Mouse (Mus musculus): ENCODE data around the gene Oxgr1. TPM values are rescaled to one million over a fixed set of nuclear protein-coding genes. Genes with fewer than 3 reads are reported as not detected.
"Not testable (repeated sequence)": the region's sequence is repeated elsewhere in the genome, so short reads cannot be mapped to it uniquely, and the experiment has no call there.

Gene Oxgr1
- polyA plus RNA-seq, 1 experiment from 2014 or later = not detected

DNA sequence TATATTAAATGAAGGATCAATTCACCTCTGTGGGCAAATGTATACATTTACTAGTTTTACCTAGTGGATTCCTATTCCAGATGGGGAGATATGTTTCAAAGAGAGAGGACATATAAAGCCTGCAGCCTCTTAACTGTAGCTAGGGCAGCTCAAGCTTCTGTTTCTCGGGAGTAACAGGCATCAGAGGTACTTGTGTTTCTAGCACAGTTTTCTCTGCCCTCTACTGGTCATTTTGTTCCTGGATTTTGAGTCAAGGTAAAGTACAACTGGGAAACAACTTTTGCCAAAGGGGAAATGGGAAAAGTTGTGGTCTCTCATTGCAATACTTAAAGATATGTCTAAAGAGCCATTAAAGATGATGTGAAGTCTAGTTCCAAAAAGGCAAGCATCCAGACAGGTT lies 37.1 kb downstream of the Oxgr1 start:
- Histone ChIP-seq H3K4me1 (replicated peaks) (peaks cover 5% of the 10 kb centered on the region; the same call in 1 of the 2 replicates), H3K9me3 (no peaks in the 10 kb centered on the region), H3K27ac (no peak overlapping the region), H3K4me3 (no peak overlapping the region), H3K36me3 (no peaks in the 10 kb centered on the region), H3K27me3 (ENCODE audit: insufficient read depth, poor library complexity, severe bottlenecking) (no peaks in the 10 kb centered on the region)
- 46% methylated on average over 1 of the region's 1 CpGs for WGBS
- no peak for DNase-seq (ENCODE audit: low spot score)

DNA sequence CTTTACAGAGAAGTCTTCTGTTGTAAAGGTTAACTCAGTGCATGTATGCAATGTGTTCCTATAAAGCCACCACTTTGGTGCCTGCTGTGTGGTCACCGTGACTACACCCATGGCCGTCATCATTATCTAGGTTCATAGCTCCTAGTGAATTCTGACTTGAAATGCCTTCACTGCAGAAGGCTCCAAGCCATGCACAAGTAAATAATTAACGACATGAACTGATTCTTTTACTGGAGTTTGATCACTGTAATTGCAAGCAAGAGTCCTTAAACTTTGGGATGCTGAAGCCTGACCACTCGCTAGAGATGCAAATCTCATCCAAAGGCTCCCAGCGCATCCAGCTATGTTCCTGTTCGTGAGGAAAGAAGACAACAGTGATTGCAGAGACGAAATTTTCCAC lies 38.6 kb downstream of the Oxgr1 start:
- DNase-seq (ENCODE audit: low spot score) = no peak
- Histone ChIP-seq H3K4me1 (replicated peaks) (peaks cover 5% of the 10 kb centered on the region; the same call in 1 of the 2 replicates), H3K36me3 (no peaks in the 10 kb centered on the region), H3K27me3 (ENCODE audit: insufficient read depth, poor library complexity, severe bottlenecking) (no peaks in the 10 kb centered on the region), H3K27ac (no peak overlapping the region), H3K4me3 (no peak overlapping the region), H3K9me3 (no peaks in the 10 kb centered on the region)
- WGBS = 89% methylated on average over 7 of the region's 7 CpGs

DNA sequence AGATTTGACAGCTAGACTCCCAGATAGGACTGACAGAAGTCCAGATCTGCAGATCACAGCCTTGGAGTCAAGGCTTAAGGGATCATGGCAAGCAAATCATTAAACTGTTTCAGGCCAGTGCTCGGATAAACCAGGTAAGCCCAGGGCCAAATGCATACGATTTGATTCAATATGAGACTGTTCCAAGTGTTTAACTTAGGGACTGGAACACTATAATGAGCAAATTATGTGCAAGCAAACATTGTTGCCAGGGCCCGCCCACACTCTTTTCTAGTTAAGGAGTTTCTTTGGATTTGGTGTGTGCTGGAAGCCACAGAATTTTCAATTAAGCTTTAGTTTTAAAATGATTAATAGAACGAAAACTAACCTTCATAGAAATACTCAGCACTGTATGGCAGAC lies 39.6 kb downstream of the Oxgr1 start:
- no peaks in the 10 kb centered on the region for H3K27me3 ChIP-seq (ENCODE audit: insufficient read depth, poor library complexity, severe bottlenecking)
- H3K9me3 ChIP-seq = no peaks in the 10 kb centered on the region
- 90% methylated on average over 4 of the region's 4 CpGs for WGBS
- H3K4me3 ChIP-seq = no peak overlapping the region
- H3K4me1 ChIP-seq (replicated peaks) = peaks cover 5% of the 10 kb centered on the region; the same call in 1 of the 2 replicates
- no peak for DNase-seq (ENCODE audit: low spot score)
- H3K27ac ChIP-seq = no peak overlapping the region
- H3K36me3 ChIP-seq = no peaks in the 10 kb centered on the region

DNA sequence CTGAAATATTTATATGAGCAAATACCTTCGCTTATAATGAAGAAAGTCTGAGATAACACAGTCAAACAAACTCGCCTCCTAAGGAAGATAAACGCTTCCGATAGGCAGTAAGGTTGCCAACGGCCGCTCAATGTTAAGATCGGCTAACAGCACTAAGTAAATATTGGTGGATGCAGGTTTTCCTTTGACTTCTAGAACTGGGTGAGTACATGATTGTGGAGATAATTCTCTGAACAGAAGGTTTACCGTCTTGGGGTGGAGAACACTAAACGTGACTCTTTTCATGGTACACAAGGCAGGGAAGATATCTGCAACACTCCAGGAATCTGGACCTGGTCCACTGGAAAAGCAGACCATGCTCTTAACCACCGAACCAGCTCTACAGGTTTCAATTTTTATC lies 52.6 kb downstream of the Oxgr1 start:
- DNase-seq (ENCODE audit: low spot score) = no peak
- Histone ChIP-seq H3K4me1 (replicated peaks) (no peaks in the 10 kb centered on the region), H3K36me3 (no peaks in the 10 kb centered on the region), H3K27me3 (ENCODE audit: insufficient read depth, poor library complexity, severe bottlenecking) (no peaks in the 10 kb centered on the region), H3K4me3 (no peak overlapping the region), H3K27ac (no peak overlapping the region), H3K9me3 (no peaks in the 10 kb centered on the region)
- 90% methylated on average over 10 of the region's 10 CpGs for WGBS

DNA sequence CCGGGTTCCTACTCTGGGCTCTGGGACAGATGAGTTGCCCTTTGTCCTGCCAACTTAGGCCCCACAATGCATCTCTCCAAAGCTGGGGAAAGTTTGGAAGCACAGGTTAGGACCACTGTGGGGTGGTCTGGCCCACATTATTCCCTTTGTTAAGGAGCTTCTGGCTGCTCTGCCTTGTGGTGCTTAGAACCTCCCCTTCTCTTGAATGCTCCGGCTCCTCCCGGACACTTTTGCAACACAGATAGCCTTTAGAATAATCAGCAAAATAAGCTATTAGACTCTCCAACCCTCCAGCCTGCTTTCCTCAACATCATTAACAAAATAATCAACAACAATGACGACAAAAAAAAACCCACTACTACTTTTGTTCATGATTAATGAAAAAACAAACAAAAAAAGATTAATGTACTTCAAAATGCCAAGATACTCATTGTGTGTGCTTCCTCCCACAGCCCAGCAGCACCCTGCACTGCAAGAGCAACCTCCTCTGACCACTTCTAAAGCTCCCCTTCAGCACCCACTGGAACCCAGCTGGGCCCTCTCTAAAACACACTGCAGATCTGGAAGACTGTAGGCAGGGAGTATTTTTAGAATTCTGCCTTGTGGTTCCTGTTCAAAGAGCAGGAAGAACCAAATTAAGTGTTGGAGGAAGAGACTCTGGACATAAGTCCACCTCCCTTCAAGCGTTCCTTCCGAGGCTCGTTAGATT lies 53.1 kb downstream of the Oxgr1 start:
- Histone ChIP-seq H3K27ac (no peak overlapping the region), H3K4me3 (no peak overlapping the region), H3K4me1 (replicated peaks) (no peaks in the 10 kb centered on the region), H3K9me3 (no peaks in the 10 kb centered on the region), H3K36me3 (no peaks in the 10 kb centered on the region), H3K27me3 (ENCODE audit: insufficient read depth, poor library complexity, severe bottlenecking) (no peaks in the 10 kb centered on the region)
- DNase-seq (ENCODE audit: low spot score) = no peak
- 86% methylated on average over 7 of the region's 7 CpGs for WGBS

DNA sequence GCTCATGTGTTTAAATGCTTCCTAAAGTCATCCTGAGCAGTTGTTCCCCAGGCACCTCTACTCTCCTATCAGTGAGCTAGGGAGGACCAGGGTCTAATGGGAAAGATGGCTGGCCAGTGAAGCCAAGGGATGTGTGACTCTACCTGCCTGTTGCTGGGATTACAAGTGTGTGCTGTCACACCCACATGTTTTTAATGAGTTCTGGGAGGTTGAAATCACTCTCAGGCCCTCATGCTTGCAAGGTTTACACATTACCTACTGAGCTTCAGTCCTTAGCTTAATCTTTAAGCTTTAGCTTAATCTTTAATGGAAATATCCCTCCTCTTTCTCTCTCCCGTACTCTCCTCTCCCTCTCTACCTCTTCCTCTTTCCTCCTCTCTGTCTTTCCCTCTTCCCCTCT lies 55.0 kb downstream of the Oxgr1 start:
- H3K9me3 ChIP-seq = no peaks in the 10 kb centered on the region
- DNase-seq (ENCODE audit: low spot score) = no peak
- 65% methylated on average over 1 of the region's 1 CpGs for WGBS
- no peak overlapping the region for H3K4me3 ChIP-seq
- H3K36me3 ChIP-seq = no peaks in the 10 kb centered on the region
- H3K4me1 ChIP-seq (replicated peaks) = no peaks in the 10 kb centered on the region
- H3K27me3 ChIP-seq (ENCODE audit: insufficient read depth, poor library complexity, severe bottlenecking) = no peaks in the 10 kb centered on the region
- no peak overlapping the region for H3K27ac ChIP-seq

DNA sequence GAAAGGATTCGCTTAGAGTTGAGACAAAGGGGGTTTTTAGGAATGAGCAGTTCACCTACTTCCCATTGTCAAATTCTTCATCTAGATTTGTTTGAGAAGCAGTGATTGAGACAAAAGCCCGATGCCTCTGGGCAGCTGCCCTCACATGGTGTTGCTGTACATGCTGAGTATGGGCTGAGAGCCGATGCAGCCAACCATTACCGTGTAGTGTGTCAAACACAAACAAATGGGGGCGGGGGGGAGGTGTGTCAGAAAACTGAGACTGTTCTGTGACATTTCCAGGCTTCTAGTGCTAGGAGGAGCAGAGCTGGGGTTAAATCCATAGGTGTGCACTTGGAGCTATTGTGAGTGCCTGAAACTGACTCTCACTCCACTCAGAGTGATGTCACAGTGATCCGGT lies 55.5 kb downstream of the Oxgr1 start:
- DNase-seq (ENCODE audit: low spot score) = no peak
- Histone ChIP-seq H3K27me3 (ENCODE audit: insufficient read depth, poor library complexity, severe bottlenecking) (no peaks in the 10 kb centered on the region), H3K36me3 (no peaks in the 10 kb centered on the region), H3K4me1 (replicated peaks) (no peaks in the 10 kb centered on the region), H3K4me3 (no peak overlapping the region), H3K9me3 (no peaks in the 10 kb centered on the region), H3K27ac (no peak overlapping the region)
- WGBS = 83% methylated on average over 6 of the region's 6 CpGs

DNA sequence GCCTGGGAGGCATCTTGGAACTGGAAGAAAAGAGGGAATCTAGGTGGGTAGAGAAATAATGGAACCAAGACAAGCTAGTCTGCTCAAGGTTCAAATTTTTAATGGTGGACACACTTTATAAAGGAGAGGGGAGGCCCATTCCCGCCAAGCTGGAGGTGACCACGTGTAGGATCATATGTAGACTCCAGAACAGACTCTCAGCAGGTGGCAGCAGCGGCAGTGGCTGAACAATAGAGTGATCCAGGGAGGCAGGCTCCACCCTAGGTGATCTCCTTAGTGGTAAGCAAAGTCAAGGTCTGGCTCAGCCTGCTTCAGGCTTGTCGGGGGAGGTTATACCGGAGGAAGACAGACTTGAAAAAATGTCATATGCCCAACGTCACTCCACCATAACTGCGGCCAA lies 55.9 kb downstream of the Oxgr1 start:
- not testable (repeated sequence) for H3K36me3 ChIP-seq; H3K4me3 ChIP-seq; H3K27me3 ChIP-seq (ENCODE audit: insufficient read depth, poor library complexity, severe bottlenecking); H3K9me3 ChIP-seq; H3K4me1 ChIP-seq (replicated peaks); H3K27ac ChIP-seq; DNase-seq (ENCODE audit: low spot score)
- 85% methylated on average over 7 of the region's 7 CpGs for WGBS

DNA sequence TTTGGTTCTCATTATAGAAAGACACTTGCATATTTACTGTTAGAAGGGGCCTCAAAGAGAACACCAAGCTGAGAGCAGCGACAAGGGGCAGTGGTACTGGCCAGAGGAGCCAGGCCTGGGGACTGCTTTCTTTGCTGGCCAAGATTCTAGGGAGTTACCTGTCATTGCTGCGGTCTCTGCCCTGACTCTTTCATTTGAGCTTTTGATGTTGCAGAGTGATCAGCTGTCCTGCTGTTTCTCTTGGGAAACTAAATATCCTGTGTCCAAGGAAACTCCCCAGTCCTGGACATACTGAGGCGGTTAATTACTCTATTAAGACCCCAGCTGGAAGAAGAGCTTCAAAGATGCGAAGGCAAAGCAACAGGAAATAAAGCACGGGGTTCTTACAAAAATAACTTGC lies 60.9 kb downstream of the Oxgr1 start:
- Histone ChIP-seq H3K4me3 (no peak overlapping the region), H3K36me3 (no peaks in the 10 kb centered on the region), H3K9me3 (no peaks in the 10 kb centered on the region), H3K27ac (no peak overlapping the region), H3K4me1 (replicated peaks) (peaks cover 9% of the 10 kb centered on the region; the same call in 1 of the 2 replicates), H3K27me3 (ENCODE audit: insufficient read depth, poor library complexity, severe bottlenecking) (no peaks in the 10 kb centered on the region)
- no peak for DNase-seq (ENCODE audit: low spot score)
- WGBS = 51% methylated on average over 5 of the region's 5 CpGs

DNA sequence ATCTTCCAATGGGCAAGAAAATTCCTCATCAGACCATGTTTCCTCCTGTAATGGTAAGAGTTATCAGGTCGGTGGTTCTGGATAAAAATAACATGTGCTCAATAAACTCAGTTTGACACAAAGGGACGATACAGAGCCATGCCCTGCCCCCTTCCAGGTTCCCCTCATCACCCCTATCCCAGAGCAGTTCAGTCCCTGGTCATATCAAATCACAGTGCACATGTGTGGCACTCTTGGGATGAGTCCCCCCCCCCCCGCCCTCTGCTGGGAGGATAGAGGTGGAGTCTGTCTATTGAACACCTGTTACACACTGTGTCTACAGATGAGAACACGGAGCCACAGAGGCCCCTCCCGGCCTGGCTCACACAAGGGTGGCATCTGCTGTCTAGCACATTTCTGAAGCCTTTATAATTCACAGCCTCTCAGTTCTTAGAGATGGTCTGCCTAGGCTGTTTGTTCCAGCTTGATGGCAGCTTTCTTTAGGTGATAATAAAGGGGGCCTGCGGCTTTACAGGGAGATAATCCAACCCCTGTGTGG lies 61.5 kb downstream of the Oxgr1 start:
- 76% methylated on average over 6 of the region's 6 CpGs for WGBS
- Histone ChIP-seq H3K4me3 (no peak overlapping the region), H3K27ac (no peak overlapping the region), H3K27me3 (ENCODE audit: insufficient read depth, poor library complexity, severe bottlenecking) (no peaks in the 10 kb centered on the region), H3K36me3 (no peaks in the 10 kb centered on the region), H3K9me3 (no peaks in the 10 kb centered on the region), H3K4me1 (replicated peaks) (peaks cover 9% of the 10 kb centered on the region; the same call in 1 of the 2 replicates)
- DNase-seq (ENCODE audit: low spot score) = no peak

Other genes starting within 250 kb of the Oxgr1 start
- gene Mbnl2, start 233.2 kb upstream of the Oxgr1 start, polyA plus RNA-seq (2016; fragmentation: Nextera tagmentation; extraction: Ambion mirVana) = 29.4 and 31.8 TPM in 2 replicates